Mouse (Mus musculus) cerebellum, postnatal 14 days (tissue): ENCODE measurements around the gene Bcas3.
A peak's percentile ranks its signal among the peaks of the same experiment; 100 is the strongest.

Experiments used
- DNase-seq, 2 experiments: peaks; one replicate each; pipeline ENCODE4 v3.0.0; 2021; ENCODE audit warnings: mixed read lengths in 2 of 2

Gene Bcas3

GRCm38 (mm10) chr11:85759634-85760439, 406.9 kb downstream of the Bcas3 start:
- no peak for DNase-seq

GRCm38 (mm10) chr11:85760486-85761141, 407.6 kb downstream of the Bcas3 start:
- DNase-seq: peak; percentile 18 to 27

GRCm38 (mm10) chr11:85761170-85761569, 408.2 kb downstream of the Bcas3 start:
- DNase-seq: no peak

- DNase-seq: no peak
These were observed 410.7 kb downstream of the Bcas3 start for GRCm38 (mm10) chr11:85763655-85764054.

- no peak for DNase-seq
These were observed 413.2 kb downstream of the Bcas3 start for GRCm38 (mm10) chr11:85766106-85766723.

- DNase-seq: no peak
These were observed 413.8 kb downstream of the Bcas3 start for GRCm38 (mm10) chr11:85766811-85767210.

- DNase-seq: no peak
These were observed 416.8 kb downstream of the Bcas3 start for GRCm38 (mm10) chr11:85769740-85770139.

GRCm38 (mm10) chr11:85773391-85773790, 420.4 kb downstream of the Bcas3 start:
- DNase-seq: no peak

GRCm38 (mm10) chr11:85774707-85775106, 421.7 kb downstream of the Bcas3 start:
- no peak for DNase-seq

- DNase-seq: no peak
These were observed 422.5 kb downstream of the Bcas3 start for GRCm38 (mm10) chr11:85775492-85775891.

- DNase-seq: no peak
These were observed 423.9 kb downstream of the Bcas3 start for GRCm38 (mm10) chr11:85776861-85777360.

GRCm38 (mm10) chr11:85777950-85778349, 425.0 kb downstream of the Bcas3 start:
- no peak for DNase-seq

- no peak for DNase-seq
These were observed 427.3 kb downstream of the Bcas3 start for GRCm38 (mm10) chr11:85780303-85780702.

GRCm38 (mm10) chr11:85786113-85786718, 433.2 kb downstream of the Bcas3 start:
- peak in 1 of 2 experiments; percentile 8 for DNase-seq

GRCm38 (mm10) chr11:85789750-85790149, 436.8 kb downstream of the Bcas3 start:
- no peak for DNase-seq

- DNase-seq: no peak
These were observed 437.3 kb downstream of the Bcas3 start for GRCm38 (mm10) chr11:85790267-85790666.

GRCm38 (mm10) chr11:85791212-85791611, 438.2 kb downstream of the Bcas3 start:
- no peak for DNase-seq

GRCm38 (mm10) chr11:85792534-85793215, 439.7 kb downstream of the Bcas3 start:
- no peak for DNase-seq

- no peak for DNase-seq
These were observed 446.5 kb downstream of the Bcas3 start for GRCm38 (mm10) chr11:85799456-85799855.

- DNase-seq: no peak
These were observed 446.9 kb downstream of the Bcas3 start for GRCm38 (mm10) chr11:85799856-85800255.

- no peak for DNase-seq
These were observed 447.4 kb downstream of the Bcas3 start for GRCm38 (mm10) chr11:85800380-85800779.

- no peak for DNase-seq
These were observed 451.1 kb downstream of the Bcas3 start for GRCm38 (mm10) chr11:85804048-85804447.

GRCm38 (mm10) chr11:85805779-85806178, 452.8 kb downstream of the Bcas3 start:
- DNase-seq: no peak
